Mouse (Mus musculus) MEL (cell line): Measurements from ENCODE around the gene Srsf12.

Source experiments
- CHD1 ChIP-seq: IDR thresholded peaks from 2 replicates; pipeline ENCODE4 v1.6.1; 2012; ENCODE audit warnings: low read depth, mild to moderate bottlenecking, inconsistent platforms, low read length, improper control_type of control experiment
- CTCF ChIP-seq, 3 experiments: IDR thresholded peaks in 2 of 3; conservative IDR thresholded peaks in 1 of 3; 2 replicates each; pipeline ENCODE4 v1.5.1; 2011 to 2012; ENCODE audit warnings: low read length in 3 of 3, low read depth in 2 of 3, mild to moderate bottlenecking in 2 of 3, improper control_type of control experiment in 1 of 3, inconsistent platforms in 1 of 3, mixed read lengths in 1 of 3, moderate library complexity in 1 of 3; ENCODE audit not compliant: control insufficient read depth in 1 of 3, insufficient read depth in 1 of 3, poor library complexity in 1 of 3, severe bottlenecking in 1 of 3
- E2F4 ChIP-seq: IDR thresholded peaks from 2 replicates; pipeline ENCODE4 v1.6.1; 2011; ENCODE audit warnings: low read depth, low read length, improper control_type of control experiment, borderline replicate concordance
- GATA1 ChIP-seq: IDR thresholded peaks from 2 replicates; pipeline ENCODE4 v1.6.1; 2011; ENCODE audit warnings: low read depth, low read length, improper control_type of control experiment
- HCFC1 ChIP-seq: IDR thresholded peaks from 2 replicates; pipeline ENCODE4 v1.6.1; 2012; ENCODE audit warnings: low read depth, mild to moderate bottlenecking, inconsistent platforms, low read length, improper control_type of control experiment, moderate library complexity
- MAFK ChIP-seq: IDR thresholded peaks from 2 replicates; pipeline ENCODE4 v1.6.1; 2011; ENCODE audit warnings: low read depth, mild to moderate bottlenecking, low read length, improper control_type of control experiment, borderline replicate concordance
- POLR2A ChIP-seq, 2 experiments: IDR thresholded peaks; 2 replicates each; pipeline ENCODE4 v1.6.1; 2011 to 2012; ENCODE audit warnings: low read length in 2 of 2, mild to moderate bottlenecking in 2 of 2, control low read depth in 1 of 2, improper control_type of control experiment in 1 of 2, low read depth in 1 of 2, moderate library complexity in 1 of 2; ENCODE audit not compliant: control insufficient read depth in 1 of 2, insufficient read depth in 1 of 2, poor library complexity in 1 of 2
- POLR2AphosphoS5 ChIP-seq: IDR thresholded peaks from 2 replicates; pipeline ENCODE4 v1.6.1; 2012; ENCODE audit warnings: low read depth, borderline replicate concordance, mild to moderate bottlenecking, inconsistent platforms, low read length, moderate library complexity, mixed read lengths
- USF1 ChIP-seq: IDR thresholded peaks from 2 replicates; pipeline ENCODE4 v1.6.1; 2014; ENCODE audit warnings: low read depth, mild to moderate bottlenecking, inconsistent platforms, low read length, improper control_type of control experiment, moderate library complexity

DNA sequence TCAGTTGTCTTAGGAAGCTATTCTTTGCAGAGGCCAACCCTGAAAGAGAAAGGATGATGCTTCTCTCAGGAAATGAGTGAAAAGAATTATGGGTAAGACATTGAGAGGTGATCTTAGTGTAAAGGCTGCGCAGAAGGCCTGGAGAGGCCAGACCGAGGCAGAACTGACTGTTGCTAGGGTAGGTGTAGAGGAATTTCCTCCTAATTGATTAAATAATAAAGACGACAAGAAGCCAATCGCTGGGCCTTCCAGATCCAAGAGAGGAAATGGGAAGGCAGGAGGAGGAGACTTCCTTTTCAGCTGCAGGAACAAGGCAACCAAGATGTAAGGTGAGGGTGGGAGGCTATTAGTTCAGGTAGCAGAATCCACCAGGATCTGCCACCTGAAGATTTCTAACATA is 45.9 kb downstream of the Srsf12 start:
- TF ChIP-seq CTCF (IDR thresholded peaks at IDR 0.05 in 2 of 3, conservative IDR thresholded peaks at IDR 0.05 in 1 of 3; ENCODE audit: control insufficient read depth in 1 of 3, insufficient read depth in 1 of 3, low read depth in 2 of 3, low read length in 3 of 3, poor library complexity in 1 of 3, severe bottlenecking in 1 of 3) = no peak
- TF ChIP-seq POLR2A (IDR thresholded peaks at IDR 0.05; ENCODE audit: control insufficient read depth in 1 of 2, insufficient read depth in 1 of 2, low read depth in 1 of 2, low read length in 2 of 2, poor library complexity in 1 of 2) = no peak
- no peak for TF ChIP-seq USF1
- TF ChIP-seq HCFC1 = no peak
- no peak for TF ChIP-seq GATA1
- no peak for TF ChIP-seq POLR2AphosphoS5
- TF ChIP-seq MAFK = no peak
- TF ChIP-seq E2F4 = no peak
- no peak for TF ChIP-seq CHD1
